Mouse (Mus musculus) gonadal fat pad, adult 2 months (tissue): ENCODE measurements at regions not wholly inside any gene's neighbourhood (a gene's known extent, or its start where the extent isn't known, plus 50 kb on each side); places are given as distances from the start of the nearest gene placed in this dataset.
A peak's percentile ranks its signal among the peaks of the same experiment; 100 is the strongest.

ENCODE experiments used
- DNase-seq: peaks from one replicate; pipeline ENCODE4 v3.0.0-alpha.2; 2012; ENCODE audit warnings: low read depth

DNA sequence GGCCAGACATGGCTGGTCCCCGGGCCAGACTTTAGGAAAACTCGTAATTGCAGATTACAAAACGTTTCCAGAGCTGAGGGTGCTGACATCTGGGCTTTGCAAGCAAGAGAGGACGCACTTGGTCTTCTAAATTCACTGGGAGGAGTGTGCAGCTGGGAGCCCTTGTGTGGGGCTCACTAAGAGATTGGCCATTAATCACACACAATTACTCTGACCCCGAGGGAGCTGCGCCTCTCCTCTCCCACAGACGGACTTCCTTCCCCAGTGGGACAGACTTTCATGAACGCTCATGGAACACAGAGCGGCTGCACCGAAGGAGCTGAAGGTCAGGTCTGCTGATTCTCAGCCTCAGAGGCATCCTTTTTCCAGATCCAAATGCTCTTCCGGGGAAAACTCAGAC is 407.2 kb downstream of the Med13l start:
- no peak for DNase-seq

DNA sequence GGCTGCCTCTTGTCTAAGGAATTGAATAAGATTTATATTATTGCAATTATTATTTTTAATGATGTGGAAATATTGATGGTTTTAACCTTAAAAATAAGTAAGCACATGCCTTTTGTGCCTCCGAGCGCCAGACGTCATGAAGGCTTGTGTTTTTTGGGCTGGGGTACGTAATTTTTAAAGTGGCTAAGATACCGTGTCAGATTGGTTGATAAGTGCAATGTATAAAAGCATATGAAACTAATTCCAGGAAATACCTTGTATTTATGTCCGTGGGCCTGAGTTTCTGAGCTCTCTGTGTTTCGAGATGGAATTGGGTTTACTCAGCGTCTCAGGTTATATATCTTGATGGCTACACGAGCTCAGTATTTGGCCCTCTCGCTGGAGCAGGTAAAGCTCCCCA is 414.7 kb downstream of the Med13l start:
- no peak for DNase-seq

GRCm38 (mm10) chr5:118978921-118979630 is 418.6 kb downstream of the Med13l start:
- no peak for DNase-seq

GRCm38 (mm10) chr5:118981046-118981445 is 420.6 kb downstream of the Med13l start:
- DNase-seq = no peak

- DNase-seq = no peak
These were observed 423.8 kb downstream of the Med13l start for GRCm38 (mm10) chr5:118984251-118984650.

GRCm38 (mm10) chr5:118984797-118985408 is 424.4 kb downstream of the Med13l start:
- no peak for DNase-seq

DNA sequence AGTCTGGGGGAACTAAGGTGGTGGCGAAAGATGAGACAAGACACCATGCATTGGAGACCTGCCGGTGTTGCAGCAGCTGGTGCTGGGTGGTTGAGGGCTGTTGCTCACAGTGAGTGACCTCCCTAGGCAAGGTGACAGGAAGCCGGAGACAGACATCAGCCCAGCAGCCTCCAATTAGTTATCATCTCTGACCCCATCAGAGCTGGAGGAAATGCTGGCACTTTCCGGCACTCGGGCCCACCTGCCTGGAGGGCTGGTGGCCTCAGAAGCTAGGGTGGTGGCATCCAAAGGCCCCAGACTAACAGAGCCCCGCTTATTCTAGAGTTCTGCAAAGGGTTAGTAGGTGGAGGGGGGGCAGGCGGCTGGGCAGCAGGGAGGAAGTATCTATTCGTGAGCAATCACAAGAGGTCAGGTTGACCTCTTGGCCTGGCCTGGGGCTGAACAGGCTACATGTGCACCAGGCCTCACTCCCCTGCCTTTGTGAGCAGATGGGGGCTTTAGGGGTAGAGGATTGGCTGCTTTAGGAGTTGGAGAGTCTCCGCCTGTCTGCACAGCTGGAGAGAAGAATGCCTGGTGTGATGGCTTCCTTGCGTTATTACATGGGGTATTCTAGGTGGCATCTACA is 427.0 kb downstream of the Med13l start:
- DNase-seq = no peak

DNA sequence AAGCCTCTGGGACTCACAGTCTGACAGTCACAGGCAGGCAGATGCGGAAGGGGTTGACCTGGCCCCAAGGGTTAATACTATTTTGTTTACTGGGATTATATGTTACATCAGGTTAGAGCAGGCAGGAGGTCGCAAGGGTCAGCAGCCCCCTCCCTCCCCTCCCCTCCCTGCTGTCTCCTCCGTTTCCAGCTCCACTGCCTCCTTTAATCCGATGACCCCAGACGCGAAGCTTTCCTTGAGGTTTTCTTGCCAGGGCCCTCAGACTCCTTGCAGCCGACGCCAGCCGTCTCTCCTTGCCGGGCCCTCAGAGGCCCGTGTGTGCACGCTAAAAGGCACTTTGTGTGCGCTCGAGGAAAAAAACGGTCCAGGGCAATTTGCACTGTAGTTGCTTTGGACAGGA is 438.6 kb downstream of the Med13l start:
- DNase-seq = no peak

- DNase-seq = no peak
These were observed 445.5 kb downstream of the Med13l start for GRCm38 (mm10) chr5:119005825-119006471.

DNA sequence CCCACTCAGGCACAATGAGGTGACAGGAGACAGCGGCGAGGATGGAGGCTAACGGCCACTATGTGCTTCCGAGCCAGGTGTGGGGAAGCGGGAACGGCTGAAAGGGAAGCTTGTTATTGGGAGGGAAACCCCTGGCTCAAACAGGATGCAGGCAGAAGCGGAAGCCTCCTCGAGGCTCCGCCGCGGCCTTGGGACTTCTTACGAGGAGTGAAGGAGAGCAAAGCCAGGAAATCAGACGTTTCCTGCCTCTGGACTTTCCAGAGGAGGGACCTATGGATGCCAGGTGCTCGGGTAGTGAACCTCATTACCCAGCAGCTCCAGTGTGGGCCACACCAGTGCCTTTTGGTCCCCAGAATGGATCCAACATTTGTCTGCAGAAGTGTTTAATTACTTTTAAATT is 449.6 kb downstream of the Med13l start:
- DNase-seq = no peak

- DNase-seq = no peak
These were observed 454.7 kb downstream of the Med13l start for GRCm38 (mm10) chr5:119015181-119015580.

- DNase-seq = no peak
These were observed 455.3 kb downstream of the Med13l start for GRCm38 (mm10) chr5:119015606-119016255.

- DNase-seq = no peak
These were observed 455.9 kb downstream of the Med13l start for GRCm38 (mm10) chr5:119016420-119016819.

GRCm38 (mm10) chr5:119023947-119024346 is 463.5 kb downstream of the Med13l start:
- no peak for DNase-seq

DNA sequence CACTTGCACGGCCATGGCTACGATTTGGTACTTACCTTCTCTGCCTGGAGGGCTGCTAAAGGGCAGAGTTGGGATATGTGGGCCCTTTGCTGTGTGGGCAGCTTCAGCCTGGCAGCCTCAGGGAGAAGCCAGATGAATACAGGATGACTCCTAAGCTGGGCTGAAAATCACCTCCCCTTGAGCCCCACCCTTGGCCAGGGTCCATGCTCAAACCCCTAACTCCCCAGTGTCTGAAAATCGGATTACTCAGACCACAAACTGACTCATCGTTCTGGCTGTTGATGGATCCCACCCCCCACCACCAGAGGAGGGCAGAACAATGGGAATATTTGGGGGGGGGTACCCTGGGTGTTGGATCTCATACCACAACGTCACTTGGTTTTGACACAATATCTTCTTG is 471.6 kb downstream of the Med13l start:
- DNase-seq = no peak

DNA sequence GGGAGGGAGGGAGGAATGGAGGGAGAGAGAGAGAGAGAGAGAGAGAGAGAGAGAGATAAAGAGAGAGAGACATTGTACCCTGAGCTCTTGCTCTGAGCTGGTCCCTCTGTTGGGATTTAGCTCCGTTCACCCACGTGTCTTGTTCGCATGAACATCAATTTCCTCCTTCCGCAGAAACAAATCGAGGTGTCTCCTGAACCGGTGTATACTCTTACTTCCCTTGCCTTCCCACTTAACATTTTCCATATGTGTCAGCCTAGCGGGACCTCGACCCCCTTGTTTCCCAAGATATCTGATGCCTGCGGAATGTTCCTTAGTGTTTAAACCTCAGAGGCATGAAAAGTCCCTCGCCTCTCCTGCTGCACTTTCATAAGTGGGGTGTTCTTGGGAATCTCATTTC is 484.1 kb downstream of the Med13l start:
- no peak for DNase-seq

DNA sequence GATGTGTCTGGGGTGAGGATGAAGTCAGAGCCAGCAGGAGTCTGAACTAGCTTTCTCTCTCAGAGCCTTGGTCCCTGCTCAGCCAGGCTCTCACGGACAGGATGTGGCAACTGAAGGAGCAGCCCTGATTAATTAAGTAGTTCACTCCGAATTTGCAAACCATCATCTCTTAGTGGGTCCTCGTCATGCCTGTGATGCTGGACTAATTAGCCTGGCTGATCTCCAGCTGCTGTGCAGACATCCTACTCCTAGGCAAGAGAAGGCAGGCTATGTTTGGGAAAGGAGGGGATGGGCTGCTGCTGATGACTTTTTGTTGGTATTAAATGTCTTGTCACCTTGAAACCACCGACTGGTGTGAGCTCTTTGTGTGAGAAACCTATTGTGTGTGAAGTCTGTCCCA is 487.1 kb downstream of the Med13l start:
- DNase-seq = no peak

- DNase-seq = no peak
These were observed 492.0 kb downstream of the Med13l start for GRCm38 (mm10) chr5:119052354-119052996.

GRCm38 (mm10) chr5:119053738-119054137 is 493.3 kb downstream of the Med13l start:
- no peak for DNase-seq

DNA sequence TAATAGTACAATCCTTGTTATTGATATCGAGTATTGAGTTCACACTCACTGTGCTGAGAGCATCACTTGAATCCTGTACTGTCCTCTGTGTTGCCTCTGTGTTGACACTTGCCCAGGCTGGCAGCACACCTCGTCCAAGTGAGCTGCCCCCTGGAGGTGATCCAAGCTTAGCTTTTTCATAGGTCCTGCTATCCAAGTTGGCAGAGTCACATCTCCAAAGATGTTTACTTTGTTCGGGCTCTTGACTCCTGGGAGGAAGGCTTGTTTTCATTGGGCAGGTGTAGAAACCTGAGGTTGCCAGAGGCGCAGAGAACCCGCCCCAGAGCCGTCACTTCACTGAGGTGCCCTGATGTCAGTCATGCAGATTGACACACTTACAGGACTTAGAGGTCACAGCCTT is 493.9 kb downstream of the Med13l start:
- DNase-seq = peak; percentile 61

- DNase-seq = no peak
These were observed 495.0 kb downstream of the Med13l start for GRCm38 (mm10) chr5:119055430-119055829.

GRCm38 (mm10) chr5:119057813-119058212 is 497.3 kb downstream of the Med13l start:
- no peak for DNase-seq
